Mouse (Mus musculus) heart, postnatal 0 days (tissue): ENCODE measurements around the gene Gnb2.

Experiments used
- CTCF ChIP-seq: IDR thresholded peaks from 2 replicates; pipeline ENCODE4 v1.5.1; 2016; ENCODE audit warnings: antibody characterized with exemption, control low read depth, low read depth
- EP300 ChIP-seq: IDR thresholded peaks from 2 replicates; pipeline ENCODE4 v1.6.1; 2016; ENCODE audit warnings: antibody characterized with exemption, low read depth

- TF ChIP-seq CTCF (no peak), EP300 (no peak)
Observed at GRCm38 (mm10) chr5:137528247-137528968, 4.9 kb downstream of the Gnb2 start.
